Mouse (Mus musculus) liver, postnatal 0 days (tissue): Measurements from ENCODE around the gene Mllt6.
A peak's percentile ranks its signal among the peaks of the same experiment; 100 is the strongest.

ENCODE experiments used
- CTCF ChIP-seq: sonication (generic); IDR thresholded peaks from 2 replicates; pipeline ENCODE4 v1.5.1; 2016; ENCODE audit warnings: antibody characterized with exemption, low read depth
- EP300 ChIP-seq: IDR thresholded peaks from 2 replicates; pipeline ENCODE4 v1.6.1; 2016; ENCODE audit warnings: antibody characterized with exemption, low read depth, mild to moderate bottlenecking

GRCm38 (mm10) chr11:97689861-97690260, 26.6 kb downstream of the Mllt6 start:
- TF ChIP-seq CTCF (peak; percentile 96), EP300 (no peak)
